Mouse (Mus musculus) forebrain, embryonic 11.5 days (tissue): Measurements from ENCODE around the gene Gm13090. TPM values are rescaled to one million over a fixed set of nuclear protein-coding genes. Genes with fewer than 3 reads are reported as not detected.

Experiments used
- ATAC-seq: fragments of 200-750 bp; cut with Nextera tagmentation; replicated peaks from 2 replicates; pipeline ENCODE4 v1.8.0; 2017; ENCODE audit warnings: moderate TSS enrichment; ENCODE audit not compliant: low FRiP score
- DNase-seq: peaks from one replicate; pipeline ENCODE4 v3.0.0-alpha.2; 2017; ENCODE audit warnings: low spot score
- H3K27ac ChIP-seq: fragments of 300-500 bp; sonication (generic); 2 replicates; pipeline ENCODE4 v1.5.1; 2014; ENCODE audit warnings: low read depth, low read length
- H3K27me3 ChIP-seq: fragments of 300-500 bp; sonication (generic); 2 replicates; pipeline ENCODE4 v1.6.1; 2014; ENCODE audit warnings: mild to moderate bottlenecking, low read length, mixed read lengths; ENCODE audit not compliant: control insufficient read depth, insufficient read depth
- H3K36me3 ChIP-seq: fragments of 300-500 bp; sonication (generic); 2 replicates; pipeline ENCODE4 v1.6.1; 2014; ENCODE audit warnings: mild to moderate bottlenecking, low read length, moderate library complexity, mixed read lengths; ENCODE audit not compliant: control insufficient read depth, insufficient read depth
- H3K4me1 ChIP-seq: fragments of 300-500 bp; sonication (generic); replicated peaks from 2 replicates; pipeline ENCODE4 v1.6.1; 2014; ENCODE audit warnings: low read length, mixed read lengths; ENCODE audit not compliant: control insufficient read depth, insufficient read depth
- H3K4me2 ChIP-seq: fragments of 300-500 bp; sonication (generic); 2 replicates; pipeline ENCODE4 v1.6.1; 2014; ENCODE audit warnings: low read depth, mild to moderate bottlenecking, low read length, moderate library complexity, mixed read lengths; ENCODE audit not compliant: severe bottlenecking
- H3K4me3 ChIP-seq: fragments of 300-500 bp; sonication (generic); 2 replicates; pipeline ENCODE4 v1.5.1; 2014; ENCODE audit warnings: low read depth, low read length
- H3K9ac ChIP-seq: fragments of 300-500 bp; sonication (generic); 2 replicates; pipeline ENCODE4 v1.6.1; 2014; ENCODE audit warnings: low read length
- H3K9me3 ChIP-seq: fragments of 300-500 bp; sonication (generic); 2 replicates; pipeline ENCODE4 v1.6.1; 2016; ENCODE audit warnings: low read length, mixed read lengths; ENCODE audit not compliant: control insufficient read depth
- WGBS: fragments of 180-500 bp; shearing (Covaris S2); extraction: QIAGEN DNeasy Blood & Tissue Kit; methylation state at CpG from one replicate; pipeline ENCODE4 v1.1.7; 2014; 5-methylcytosine and 5-hydroxymethylcytosine counted together
- polyA plus RNA-seq: library from polyadenylated mRNA; unstranded; fragments of >200 nt; fragmentation: Nextera tagmentation; extraction: Ambion mirVana; gene quantifications from 2 replicates; pipeline ENCODE4 v1.2.1, GENCODE M21; 2014

Gene Gm13090
- polyA plus RNA-seq, 1 experiment from 2014 or later = not detected

- H3K4me1 ChIP-seq = peaks cover 7% of the 10 kb centered on the region; the same call in 1 of the 2 replicates
- peak within 1 kb of the TSS; percentile 78 for H3K4me2 ChIP-seq
- ATAC-seq (peak; percentile 99), DNase-seq (peak; percentile 100)
- peak within 1 kb of the TSS; percentile 89 for H3K4me3 ChIP-seq
- no peaks in the 10 kb centered on the region for H3K36me3 ChIP-seq
- H3K27me3 ChIP-seq = no peaks in the 10 kb centered on the region
- H3K9me3 ChIP-seq = no peaks in the 10 kb centered on the region
- H3K27ac ChIP-seq = peak within 1 kb of the TSS; percentile 80
- under 1% methylated on average over 110 of the region's 114 CpGs for WGBS
- H3K9ac ChIP-seq = peak within 1 kb of the TSS; percentile 86
Measured at GRCm38 (mm10) chr4:151057347-151058321, 31.7 kb upstream of the Gm13090 start, which contains the start of gene Vamp3. Vamp3 (minus strand) TSS chr4:151057963.

- 82% methylated on average over 4 of the region's 4 CpGs for WGBS
- peak overlapping the region; percentile 89; the same call in 1 of the 2 replicates for H3K4me3 ChIP-seq
- H3K4me2 ChIP-seq = peak overlapping the region; percentile 50; the same call in 1 of the 2 replicates
- H3K36me3 ChIP-seq = no peaks in the 10 kb centered on the region
- DNase-seq (peak; percentile 42), ATAC-seq (no peak)
- H3K27ac ChIP-seq = peak overlapping the region; percentile 51
- H3K9me3 ChIP-seq = no peaks in the 10 kb centered on the region
- H3K27me3 ChIP-seq = no peaks in the 10 kb centered on the region
- peak overlapping the region; percentile 39 for H3K9ac ChIP-seq
- H3K4me1 ChIP-seq = peaks cover 7% of the 10 kb centered on the region; the same call in 1 of the 2 replicates
Measured at GRCm38 (mm10) chr4:151058634-151059033, 30.7 kb upstream of the Gm13090 start.

DNA sequence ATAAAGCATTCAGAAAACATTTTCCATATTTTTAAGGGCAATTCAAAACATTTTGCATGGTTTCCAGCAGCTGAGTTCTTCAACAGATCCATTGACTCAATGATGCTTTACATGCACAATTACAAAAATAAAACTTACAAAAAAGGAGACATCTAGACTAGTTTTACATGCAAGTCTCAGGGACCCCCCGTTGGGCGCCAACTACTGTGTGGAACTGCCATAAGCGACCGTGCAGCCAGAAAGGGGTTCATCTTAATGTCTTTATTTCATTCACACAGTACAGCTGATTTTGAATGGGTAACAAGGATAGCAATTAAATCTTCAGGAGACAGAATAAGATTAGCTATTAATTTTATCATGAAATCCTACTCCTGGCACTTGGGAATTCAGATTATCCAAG, 29.8 kb upstream of the Gm13090 start:
- ATAC-seq (no peak), DNase-seq (peak; percentile 43)
- Histone ChIP-seq H3K9me3 (no peaks in the 10 kb centered on the region), H3K36me3 (no peaks in the 10 kb centered on the region), H3K9ac (no peak overlapping the region), H3K4me2 (no peak overlapping the region), H3K27ac (no peak overlapping the region), H3K4me3 (no peak overlapping the region), H3K27me3 (no peaks in the 10 kb centered on the region), H3K4me1 (peaks cover 7% of the 10 kb centered on the region; the same call in 1 of the 2 replicates)
- WGBS = 97% methylated on average over 4 of the region's 4 CpGs

DNA sequence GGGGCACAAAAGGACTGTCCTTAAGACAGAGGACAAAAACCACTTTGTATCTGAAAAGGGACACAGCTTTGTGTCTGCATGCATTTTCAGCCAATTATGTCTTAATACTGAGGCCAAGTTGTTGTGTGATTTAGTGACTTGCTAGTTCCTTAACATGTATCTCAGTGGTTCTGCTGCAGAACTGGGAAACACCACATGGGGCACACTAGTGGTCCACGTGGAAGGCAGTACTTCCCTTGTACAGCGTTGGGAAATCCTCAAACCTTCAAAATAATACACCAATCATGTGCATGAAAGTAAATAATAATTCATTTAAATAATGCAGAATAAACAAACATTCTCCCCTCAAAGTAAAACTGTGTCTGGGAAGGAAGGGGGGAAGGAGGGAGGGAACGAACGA, 20.6 kb upstream of the Gm13090 start:
- ATAC-seq (no peak), DNase-seq (peak; percentile 27)
- H3K9ac ChIP-seq = no peak overlapping the region
- no peak overlapping the region for H3K4me2 ChIP-seq
- WGBS = 85% methylated on average over 4 of the region's 4 CpGs
- no peak overlapping the region for H3K27ac ChIP-seq
- H3K9me3 ChIP-seq = no peaks in the 10 kb centered on the region
- no peaks in the 10 kb centered on the region for H3K27me3 ChIP-seq
- H3K36me3 ChIP-seq = no peaks in the 10 kb centered on the region; the same call in 1 of the 2 replicates
- H3K4me3 ChIP-seq = no peak overlapping the region
- no peaks in the 10 kb centered on the region for H3K4me1 ChIP-seq

DNA sequence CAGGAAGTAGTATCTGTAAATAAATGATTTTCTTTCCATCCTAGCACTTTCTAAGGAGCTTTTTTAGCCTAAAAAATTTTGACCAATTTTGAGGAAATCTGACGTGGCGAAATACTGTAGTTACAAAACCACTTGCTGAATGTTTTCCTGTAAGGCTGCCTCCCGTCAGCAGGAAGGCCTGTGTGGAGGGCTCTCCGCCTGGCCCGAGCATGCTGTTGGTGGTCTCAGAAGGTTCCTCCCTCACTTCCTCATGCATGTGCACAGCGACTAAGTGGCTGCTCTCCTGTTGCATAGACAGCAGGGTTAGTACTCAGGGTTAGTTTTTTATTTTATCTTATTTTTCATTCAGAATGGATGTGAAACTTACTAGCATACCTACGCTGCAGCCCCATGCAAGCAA, 18.4 kb upstream of the Gm13090 start:
- 88% methylated on average over 7 of the region's 7 CpGs for WGBS
- H3K4me3 ChIP-seq = no peak overlapping the region
- H3K9ac ChIP-seq = no peak overlapping the region
- peak; percentile 40 for DNase-seq
- H3K9me3 ChIP-seq = no peaks in the 10 kb centered on the region
- no peak for ATAC-seq
- H3K27ac ChIP-seq = no peak overlapping the region
- no peaks in the 10 kb centered on the region for H3K27me3 ChIP-seq
- no peaks in the 10 kb centered on the region for H3K4me1 ChIP-seq
- peaks cover 3% of the 10 kb centered on the region; the same call in 1 of the 2 replicates for H3K36me3 ChIP-seq
- H3K4me2 ChIP-seq = no peak overlapping the region

DNA sequence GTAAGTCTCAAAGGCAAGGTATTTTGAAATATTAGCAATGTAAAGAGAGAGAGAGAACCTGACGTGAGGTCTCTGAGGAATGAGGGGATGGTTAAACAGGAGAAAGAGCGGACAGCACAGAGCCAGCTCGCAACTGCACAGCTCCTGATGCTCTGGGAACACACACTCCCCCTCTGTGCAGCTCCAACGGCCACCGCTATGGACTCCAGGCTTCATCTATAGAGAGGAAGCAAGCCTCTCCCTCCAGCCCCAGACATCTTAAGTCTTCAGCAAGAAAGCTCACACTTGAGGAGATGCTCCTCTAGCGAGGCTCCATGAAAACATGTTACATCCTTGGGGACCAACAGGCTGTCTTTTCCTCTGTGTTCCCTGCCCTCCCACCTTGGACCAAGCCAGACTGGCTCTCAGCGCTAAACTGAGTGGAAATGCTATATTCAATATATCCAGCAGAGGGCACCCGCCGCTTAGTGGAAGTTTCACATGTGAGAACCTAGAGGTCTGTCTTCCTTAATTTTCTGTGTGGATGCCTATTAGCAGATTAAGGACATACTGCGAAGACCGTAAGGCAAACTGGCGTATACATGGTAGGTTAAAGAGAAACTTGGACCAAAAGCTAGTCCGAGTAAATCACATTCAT, 16.1 kb upstream of the Gm13090 start:
- H3K4me2 ChIP-seq = no peak overlapping the region
- 57% methylated on average over 13 of the region's 13 CpGs for WGBS
- ATAC-seq = 0 out of 2 replicates have a peak, but pooled peaks have one; percentile 44

GRCm38 (mm10) chr4:151074817-151075216, 14.6 kb upstream of the Gm13090 start:
- H3K9me3 ChIP-seq = no peaks in the 10 kb centered on the region
- peaks cover 17% of the 10 kb centered on the region; the same call in 1 of the 2 replicates for H3K36me3 ChIP-seq
- no peaks in the 10 kb centered on the region for H3K4me1 ChIP-seq
- ATAC-seq (no peak), DNase-seq (no peak)
- no peak overlapping the region for H3K9ac ChIP-seq
- H3K4me2 ChIP-seq = no peak overlapping the region
- H3K27ac ChIP-seq = no peak overlapping the region
- no peak overlapping the region for H3K4me3 ChIP-seq
- H3K27me3 ChIP-seq = no peaks in the 10 kb centered on the region
- 93% methylated on average over 15 of the region's 15 CpGs for WGBS

More for the DNA sequence above, 16.1 kb upstream of the Gm13090 start:
- Histone ChIP-seq H3K4me1 (no peaks in the 10 kb centered on the region), H3K9ac (no peak overlapping the region), H3K36me3 (peaks cover 10% of the 10 kb centered on the region; the same call in 1 of the 2 replicates), H3K27me3 (no peaks in the 10 kb centered on the region), H3K27ac (no peak overlapping the region), H3K9me3 (no peaks in the 10 kb centered on the region), H3K4me3 (no peak overlapping the region)
- peak; percentile 83 for DNase-seq

DNA sequence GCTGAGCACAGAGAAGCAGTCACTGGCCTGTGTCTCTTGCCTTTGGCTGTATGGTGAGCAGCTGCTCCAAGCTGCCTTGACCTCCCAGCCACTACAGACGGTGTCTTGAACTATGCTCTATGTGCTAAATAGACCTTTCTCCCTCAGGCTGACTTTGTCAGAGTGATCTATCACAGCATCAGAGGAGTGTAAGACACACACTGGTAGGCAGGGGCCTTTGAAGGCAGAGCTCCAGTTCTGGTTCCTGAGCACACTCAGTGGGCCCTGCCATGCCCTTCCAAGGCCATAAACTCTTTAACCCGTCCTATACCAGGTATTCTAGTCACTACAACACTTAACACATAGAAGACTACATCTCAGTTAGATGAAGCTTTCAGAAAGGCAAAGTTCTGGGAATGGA, 8.0 kb upstream of the Gm13090 start:
- no peak for DNase-seq
- Histone ChIP-seq H3K4me2 (no peak overlapping the region), H3K4me3 (no peak overlapping the region), H3K9ac (no peak overlapping the region), H3K4me1 (no peaks in the 10 kb centered on the region), H3K27ac (no peak overlapping the region), H3K36me3 (peaks cover 21% of the 10 kb centered on the region), H3K27me3 (no peaks in the 10 kb centered on the region), H3K9me3 (no peaks in the 10 kb centered on the region)
- WGBS = 85% methylated on average over 2 of the region's 2 CpGs
- ATAC-seq = no peak
